Mouse (Mus musculus) heart, postnatal 0 days (tissue): ENCODE measurements at regions not wholly inside any gene's neighbourhood (a gene's known extent, or its start where the extent isn't known, plus 50 kb on each side); places are given as distances from the start of the nearest gene placed in this dataset.
A peak's percentile ranks its signal among the peaks of the same experiment; 100 is the strongest.
"Not testable (repeated sequence)": the region's sequence is repeated elsewhere in the genome, so short reads cannot be mapped to it uniquely, and the experiment has no call there.

Source experiments
- ATAC-seq: fragments of 200-750 bp; cut with Nextera tagmentation; 2 replicates; pipeline ENCODE4 v1.8.0; 2017; ENCODE audit warnings: low read depth, moderate number of reproducible peaks, moderate library complexity; ENCODE audit not compliant: insufficient read depth
- DNase-seq: peaks from one replicate; pipeline ENCODE4 v3.0.0-alpha.2; 2016; ENCODE audit warnings: low spot score
- H3K27ac ChIP-seq: fragments of 300-500 bp; sonication (generic); 2 replicates; pipeline ENCODE4 v1.5.1; 2014; ENCODE audit warnings: low read depth, mild to moderate bottlenecking
- H3K27me3 ChIP-seq: fragments of 300-500 bp; sonication (generic); 2 replicates; pipeline ENCODE4 v1.6.1; 2014; ENCODE audit warnings: low read length, mixed read lengths; ENCODE audit not compliant: control insufficient read depth, insufficient read depth
- H3K36me3 ChIP-seq: fragments of 300-500 bp; sonication (generic); replicated peaks from 2 replicates; pipeline ENCODE4 v1.6.1; 2014; ENCODE audit warnings: low read length, mixed read lengths; ENCODE audit not compliant: control insufficient read depth, insufficient read depth
- H3K4me1 ChIP-seq: fragments of 300-500 bp; sonication (generic); 2 replicates; pipeline ENCODE4 v1.6.1; 2014; ENCODE audit warnings: antibody characterized with exemption; ENCODE audit not compliant: control insufficient read depth, insufficient read depth
- H3K4me2 ChIP-seq: fragments of 300-500 bp; sonication (generic); 2 replicates; pipeline ENCODE4 v1.6.1; 2014; ENCODE audit warnings: low read depth, mild to moderate bottlenecking, low read length, moderate library complexity
- H3K4me3 ChIP-seq: fragments of 300-500 bp; sonication (generic); 2 replicates; pipeline ENCODE4 v1.5.1; 2014; ENCODE audit warnings: low read depth, low read length
- H3K9ac ChIP-seq: fragments of 300-500 bp; sonication (generic); replicated peaks from 2 replicates; pipeline ENCODE4 v1.6.1; 2014; ENCODE audit warnings: low read depth, low read length, mixed read lengths
- H3K9me3 ChIP-seq: fragments of 300-500 bp; sonication (generic); replicated peaks from 2 replicates; pipeline ENCODE4 v1.6.1; 2016; ENCODE audit warnings: low read length; ENCODE audit not compliant: control insufficient read depth
- WGBS: fragments of 180-500 bp; shearing (Covaris S2); extraction: QIAGEN DNeasy Blood & Tissue Kit; methylation state at CpG from one replicate; pipeline ENCODE4 v1.1.7; 2014; 5-methylcytosine and 5-hydroxymethylcytosine counted together

DNA sequence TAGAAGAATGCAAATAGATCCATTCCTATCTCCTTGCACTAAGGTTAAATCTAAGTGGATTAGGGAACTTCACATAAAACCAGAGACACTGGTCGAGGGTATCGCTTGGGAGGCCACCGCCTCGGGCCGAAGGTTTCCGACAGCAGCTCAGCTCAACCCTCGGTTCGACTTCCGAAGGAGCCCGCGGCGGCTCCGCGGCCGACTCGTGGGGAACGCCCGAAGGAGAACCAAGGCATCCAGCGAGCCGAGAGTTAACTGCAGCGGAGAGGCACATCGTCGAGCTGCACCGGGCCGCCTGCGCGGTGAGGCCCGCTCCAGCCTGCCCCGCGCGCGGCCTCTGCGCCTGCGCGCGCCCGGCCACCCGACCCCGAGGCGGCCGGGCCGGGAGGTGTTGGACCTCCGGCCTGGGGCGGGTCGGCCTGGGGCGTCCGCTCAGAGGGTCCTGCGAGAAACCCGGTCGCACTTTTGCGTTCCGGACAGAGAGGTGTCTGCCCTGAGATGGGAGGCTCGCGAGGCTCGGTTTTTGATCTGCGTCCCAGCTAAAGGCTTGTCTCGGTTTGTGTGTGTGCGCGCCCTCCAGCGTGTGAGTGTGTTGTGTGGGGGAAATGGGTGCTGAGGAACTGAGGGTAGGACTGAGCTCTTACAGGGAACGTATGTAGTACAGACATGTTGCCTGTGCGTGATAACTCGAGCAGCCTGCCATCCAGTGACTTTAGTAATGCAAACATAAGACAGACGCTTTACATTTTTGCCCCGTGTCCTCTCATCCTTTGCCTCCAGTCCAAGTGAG is 50.9 kb upstream of the Vmn2r9 start:
- ATAC-seq = peak; percentile 95
- H3K4me3 ChIP-seq, H3K9me3 ChIP-seq, H3K27ac ChIP-seq, H3K4me2 ChIP-seq, DNase-seq, H3K4me1 ChIP-seq, H3K9ac ChIP-seq, H3K36me3 ChIP-seq, H3K27me3 ChIP-seq: not testable (repeated sequence)
- whole genome bisulfite sequencing = 4% methylated on average over 27 of the region's 65 CpGs
